Mouse (Mus musculus): ENCODE data around the gene Gm13889. TPM values are rescaled to one million over a fixed set of nuclear protein-coding genes. Genes with fewer than 3 reads are reported as not detected.

The Gm13889 gene
- polyA plus RNA-seq, 1 experiment = 51.8 TPM

DNA sequence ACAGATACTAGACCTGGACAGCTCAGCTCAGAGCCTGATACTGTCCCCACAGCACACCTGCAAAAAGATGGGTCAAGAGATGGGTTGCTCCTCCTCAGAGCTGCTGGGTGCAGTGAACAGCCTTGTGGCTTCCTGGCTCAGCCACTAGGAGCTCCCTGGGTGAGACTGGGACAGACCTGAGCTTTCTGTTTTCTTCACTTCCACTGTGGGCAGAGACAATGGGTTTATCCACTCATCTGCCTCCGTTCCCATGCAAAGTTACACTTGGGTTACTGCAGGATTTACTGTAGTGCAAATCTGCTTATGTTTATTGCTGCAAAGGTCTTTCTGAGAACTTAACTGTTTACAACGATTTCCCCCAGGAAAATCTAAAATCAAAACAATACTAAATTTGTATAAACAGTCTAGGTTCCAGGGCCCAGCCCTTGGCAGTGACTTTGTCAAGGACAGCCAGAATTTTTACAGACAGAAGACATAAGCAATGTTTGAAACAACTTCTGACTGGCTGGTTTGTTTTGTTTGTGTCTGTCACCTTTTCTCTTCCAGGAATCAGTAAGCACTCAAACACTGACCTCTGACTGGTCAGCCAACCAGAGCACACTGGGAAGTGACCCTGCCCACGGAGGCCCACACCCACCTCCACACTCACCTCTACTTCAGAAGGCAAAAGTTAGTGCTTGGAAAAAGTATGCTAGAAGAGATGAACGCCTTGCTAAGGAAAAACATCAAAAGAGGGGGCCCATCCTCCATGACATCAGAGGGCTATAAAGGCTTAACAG lies 25.6 kb upstream of the Gm13889 start:
- Histone ChIP-seq H3K4me1 (ENCODE audit: control insufficient read depth, insufficient read depth, low read length) (peaks cover 11% of the 10 kb centered on the region), H3K4me3 (replicated peaks; ENCODE audit: extremely low read depth, low read depth, low read length) (no peak overlapping the region)
- DNase-seq = peak; percentile 35
- no peak for TF ChIP-seq POLR2A (IDR thresholded peaks at IDR 0.05; ENCODE audit: borderline replicate concordance, extremely low read depth, low read depth, low read length)
- TF ChIP-seq CTCF (IDR thresholded peaks at IDR 0.05; ENCODE audit: insufficient read depth, low read length) = no peak
- WGBS = 41% methylated on average over 4 of the region's 4 CpGs

DNA sequence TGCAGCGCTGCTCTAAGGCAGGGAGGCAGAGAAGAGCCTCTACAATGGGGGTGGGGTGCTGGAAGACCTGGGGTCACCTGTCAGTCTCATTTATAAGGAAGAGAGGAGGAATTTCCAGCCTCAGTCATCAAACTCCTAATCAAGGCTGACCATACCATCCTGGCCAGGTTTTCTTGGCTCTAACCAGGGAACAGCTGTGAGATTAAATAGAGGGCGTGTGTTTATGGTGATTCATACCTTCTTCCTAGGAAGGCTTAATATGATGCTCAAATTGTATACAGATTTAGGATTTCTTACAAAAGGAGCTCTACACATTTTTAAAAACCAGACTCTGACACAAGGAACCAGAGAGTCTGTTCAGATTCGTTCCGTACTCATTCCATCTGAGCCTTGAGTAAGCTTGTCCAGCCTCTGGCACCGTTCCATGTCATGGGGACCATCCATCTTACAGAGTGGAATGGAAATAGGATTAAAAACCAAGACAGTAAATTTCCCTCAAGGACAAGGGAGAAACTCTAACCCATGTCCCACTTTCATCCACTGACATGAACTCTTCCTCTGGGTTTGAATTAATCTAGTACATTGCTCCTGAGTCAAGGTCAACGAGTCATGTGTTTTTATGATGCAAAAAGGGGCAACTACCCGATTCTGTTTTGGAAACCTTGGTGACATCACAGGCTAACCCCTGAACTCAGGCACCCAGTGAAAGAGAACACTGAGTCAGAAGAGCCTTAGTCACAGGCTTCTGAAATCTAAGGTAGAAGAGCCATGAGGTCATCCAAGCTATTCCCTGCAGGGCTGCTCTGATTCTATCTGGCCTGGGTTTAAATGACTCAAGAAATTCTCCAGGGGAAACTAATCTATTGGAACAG lies 22.5 kb upstream of the Gm13889 start:
- Histone ChIP-seq H3K4me1 (ENCODE audit: control insufficient read depth, insufficient read depth, low read length) (peaks cover 17% of the 10 kb centered on the region), H3K4me3 (replicated peaks; ENCODE audit: extremely low read depth, low read depth, low read length) (no peak overlapping the region)
- 75% methylated on average over 7 of the region's 7 CpGs for WGBS
- no peak for TF ChIP-seq CTCF (IDR thresholded peaks at IDR 0.05; ENCODE audit: insufficient read depth, low read length)
- no peak for TF ChIP-seq POLR2A (IDR thresholded peaks at IDR 0.05; ENCODE audit: borderline replicate concordance, extremely low read depth, low read depth, low read length)
- DNase-seq = no peak

DNA sequence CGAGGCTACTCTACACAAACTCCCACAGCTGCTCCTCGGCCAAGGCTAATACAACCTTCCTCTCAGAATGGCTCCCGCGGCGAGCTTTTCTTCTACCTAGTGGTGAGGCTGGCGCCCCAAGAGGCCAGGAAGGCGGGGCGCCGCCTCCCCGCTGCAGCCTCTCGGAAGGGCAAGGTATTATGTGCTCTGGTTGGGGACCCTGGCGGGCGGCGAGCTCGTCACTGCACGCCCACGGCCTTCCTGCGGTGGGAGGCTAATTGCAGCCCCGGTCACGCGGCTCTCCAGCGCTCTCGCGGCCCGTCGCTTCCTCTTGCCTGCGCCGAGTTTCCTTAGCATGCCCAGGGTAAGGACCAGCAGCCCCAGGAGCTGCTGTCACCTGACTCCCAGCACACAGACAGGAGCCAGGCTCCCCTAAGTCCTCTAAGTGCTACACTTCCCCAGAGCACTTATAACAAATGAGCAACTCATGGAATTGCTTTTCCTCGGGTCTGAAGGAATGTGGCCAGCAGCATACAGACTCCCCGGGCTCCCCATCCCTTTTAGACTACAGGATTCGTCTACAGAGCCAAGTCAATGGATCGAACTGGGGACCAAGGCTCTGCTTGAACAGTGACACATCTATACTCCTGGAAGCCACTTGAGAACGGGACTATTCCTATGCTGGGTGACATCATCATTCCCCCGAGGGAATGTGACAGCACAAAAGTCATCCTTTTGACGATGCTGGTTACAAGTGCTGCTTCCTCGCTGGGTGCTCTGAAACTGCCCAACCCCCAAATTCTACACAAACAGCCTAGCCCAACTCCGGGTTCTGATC lies 19.6 kb upstream of the Gm13889 start:
- peak; percentile 42 for DNase-seq
- Histone ChIP-seq H3K4me3 (replicated peaks; ENCODE audit: extremely low read depth, low read depth, low read length) (peak overlapping the region; percentile 51), H3K4me1 (ENCODE audit: control insufficient read depth, insufficient read depth, low read length) (peaks cover 8% of the 10 kb centered on the region)
- no peak for TF ChIP-seq CTCF (IDR thresholded peaks at IDR 0.05; ENCODE audit: insufficient read depth, low read length)
- TF ChIP-seq POLR2A (IDR thresholded peaks at IDR 0.05; ENCODE audit: borderline replicate concordance, extremely low read depth, low read depth, low read length) = no peak
- 4% methylated on average over 37 of the region's 37 CpGs for WGBS

GRCm38 (mm10) chr2:93975526-93976435 lies 18.8 kb upstream of the Gm13889 start:
- peaks cover 8% of the 10 kb centered on the region for H3K4me1 ChIP-seq (ENCODE audit: control insufficient read depth, insufficient read depth, low read length)
- TF ChIP-seq POLR2A (IDR thresholded peaks at IDR 0.05; ENCODE audit: borderline replicate concordance, extremely low read depth, low read depth, low read length) (no peak), CTCF (IDR thresholded peaks at IDR 0.05; ENCODE audit: insufficient read depth, low read length) (no peak)
- DNase-seq = no peak
- 46% methylated on average over 21 of the region's 21 CpGs for WGBS
- peak overlapping the region; percentile 51 for H3K4me3 ChIP-seq (replicated peaks; ENCODE audit: extremely low read depth, low read depth, low read length)

GRCm38 (mm10) chr2:93975041-93975440 lies 18.0 kb upstream of the Gm13889 start:
- WGBS = 65% methylated on average over 7 of the region's 7 CpGs
- DNase-seq = no peak
- TF ChIP-seq POLR2A (IDR thresholded peaks at IDR 0.05; ENCODE audit: borderline replicate concordance, extremely low read depth, low read depth, low read length) = no peak
- TF ChIP-seq CTCF (IDR thresholded peaks at IDR 0.05; ENCODE audit: insufficient read depth, low read length) = no peak
- Histone ChIP-seq H3K4me1 (ENCODE audit: control insufficient read depth, insufficient read depth, low read length) (peaks cover 8% of the 10 kb centered on the region), H3K4me3 (replicated peaks; ENCODE audit: extremely low read depth, low read depth, low read length) (no peak overlapping the region)

- 0 out of 2 replicates have a peak, but pooled peaks cover 4% of the 10 kb centered on the region for H3K4me1 ChIP-seq (ENCODE audit: control insufficient read depth, insufficient read depth, low read length)
- 68% methylated on average over 3 of the region's 3 CpGs for WGBS
- no peak for DNase-seq
- TF ChIP-seq POLR2A (IDR thresholded peaks at IDR 0.05; ENCODE audit: borderline replicate concordance, extremely low read depth, low read depth, low read length) (no peak), CTCF (IDR thresholded peaks at IDR 0.05; ENCODE audit: insufficient read depth, low read length) (no peak)
- H3K4me3 ChIP-seq (replicated peaks; ENCODE audit: extremely low read depth, low read depth, low read length) = no peak overlapping the region
Measured at GRCm38 (mm10) chr2:93971647-93972046, 14.6 kb upstream of the Gm13889 start.

DNA sequence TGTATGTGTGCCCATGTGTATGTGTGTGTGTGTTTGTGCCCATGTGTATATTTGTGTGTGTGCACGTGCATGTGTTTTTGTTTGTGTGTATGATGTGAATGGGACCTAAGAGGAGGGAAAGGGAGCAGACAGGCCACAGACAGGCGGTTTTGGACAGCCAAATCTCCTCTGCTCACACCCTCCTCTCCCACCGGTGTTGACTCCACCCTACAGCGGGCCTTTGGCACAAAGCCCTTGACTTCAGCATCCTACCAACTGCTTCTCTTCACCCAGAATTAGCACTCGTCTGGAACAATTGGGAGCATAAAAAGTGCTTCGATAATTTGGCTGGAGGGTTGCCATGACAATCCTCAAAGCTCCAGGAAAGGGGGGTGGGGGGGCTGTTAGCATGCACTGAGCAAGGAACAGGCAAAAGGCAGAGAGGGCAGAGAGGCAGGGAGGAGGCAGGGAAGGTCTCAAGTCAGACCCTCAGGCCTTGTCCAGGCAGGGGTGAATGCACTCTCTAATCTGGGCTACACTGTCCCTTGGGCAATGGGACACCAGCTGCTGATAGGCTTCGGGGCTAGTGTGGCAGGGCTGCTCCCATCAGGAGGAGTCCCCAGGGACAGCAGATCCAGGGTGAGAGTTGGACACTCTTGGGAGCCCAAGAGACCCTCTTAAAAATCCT lies 7.6 kb upstream of the Gm13889 start:
- no peak for DNase-seq
- TF ChIP-seq CTCF (IDR thresholded peaks at IDR 0.05; ENCODE audit: insufficient read depth, low read length) (no peak), POLR2A (IDR thresholded peaks at IDR 0.05; ENCODE audit: borderline replicate concordance, extremely low read depth, low read depth, low read length) (no peak)
- H3K4me3 ChIP-seq (replicated peaks; ENCODE audit: extremely low read depth, low read depth, low read length) = no peak overlapping the region
- 45% methylated on average over 7 of the region's 7 CpGs for WGBS
- peaks cover 8% of the 10 kb centered on the region; the same call in 1 of the 2 replicates for H3K4me1 ChIP-seq (ENCODE audit: control insufficient read depth, insufficient read depth, low read length)

DNA sequence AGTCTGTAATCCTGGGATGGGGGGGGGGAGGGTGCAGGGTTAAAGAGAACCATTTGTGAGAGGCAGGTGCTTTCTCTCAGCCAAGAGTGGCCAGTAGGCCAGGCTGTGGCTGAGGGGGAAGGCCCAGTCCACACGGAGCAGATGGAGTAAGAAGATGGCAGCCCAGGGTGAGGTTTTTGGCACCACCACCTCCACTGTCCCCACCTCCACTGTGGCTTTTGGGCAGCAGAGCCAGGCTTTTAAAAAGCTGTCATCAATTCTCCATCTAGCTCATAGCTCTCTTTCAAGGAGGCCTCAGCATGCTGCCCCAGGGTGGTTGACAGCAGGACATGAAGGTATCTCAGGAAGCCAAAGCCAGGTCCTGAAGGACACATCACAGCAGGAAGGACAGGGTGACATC lies 6.8 kb upstream of the Gm13889 start:
- Histone ChIP-seq H3K4me3 (replicated peaks; ENCODE audit: extremely low read depth, low read depth, low read length) (no peak overlapping the region), H3K4me1 (ENCODE audit: control insufficient read depth, insufficient read depth, low read length) (peaks cover 8% of the 10 kb centered on the region; the same call in 1 of the 2 replicates)
- TF ChIP-seq POLR2A (IDR thresholded peaks at IDR 0.05; ENCODE audit: borderline replicate concordance, extremely low read depth, low read depth, low read length) (no peak), CTCF (IDR thresholded peaks at IDR 0.05; ENCODE audit: insufficient read depth, low read length) (no peak)
- 55% methylated on average over 1 of the region's 1 CpGs for WGBS
- DNase-seq = no peak

Data from lung, adult 2 months (tissue).